Mouse (Mus musculus) midbrain, postnatal 0 days (tissue): ENCODE data around the gene Rnf128. TPM values are rescaled to one million over a fixed set of nuclear protein-coding genes. Genes with fewer than 3 reads are reported as not detected.

ENCODE experiments used
- ATAC-seq: fragments of 200-750 bp; cut with Nextera tagmentation; 2 replicates; pipeline ENCODE4 v1.8.0; 2017; ENCODE audit warnings: moderate number of reproducible peaks, mild to moderate bottlenecking, moderate TSS enrichment, moderate library complexity; ENCODE audit not compliant: low FRiP score
- DNase-seq: peaks from one replicate; pipeline ENCODE4 v3.0.0-alpha.2; 2015; ENCODE audit warnings: low spot score
- H3K27ac ChIP-seq: fragments of 300-500 bp; sonication (generic); 2 replicates; pipeline ENCODE4 v1.5.1; 2014; ENCODE audit warnings: low read depth, mild to moderate bottlenecking, low read length, mixed read lengths
- H3K27me3 ChIP-seq: fragments of 300-500 bp; sonication (generic); 2 replicates; pipeline ENCODE4 v1.6.1; 2014; ENCODE audit warnings: low read length, control low read depth, mixed read lengths; ENCODE audit not compliant: insufficient read depth
- H3K36me3 ChIP-seq: fragments of 300-500 bp; sonication (generic); 2 replicates; pipeline ENCODE4 v1.6.1; 2014; ENCODE audit warnings: low read length, control low read depth, mixed read lengths; ENCODE audit not compliant: insufficient read depth
- H3K4me1 ChIP-seq: fragments of 300-500 bp; sonication (generic); 2 replicates; pipeline ENCODE4 v1.6.1; 2014; ENCODE audit warnings: mild to moderate bottlenecking, control low read depth, antibody characterized with exemption, low read length, mixed read lengths; ENCODE audit not compliant: insufficient read depth
- H3K4me2 ChIP-seq: fragments of 300-500 bp; sonication (generic); 2 replicates; pipeline ENCODE4 v1.6.1; 2014; ENCODE audit warnings: low read depth, mild to moderate bottlenecking, low read length, mixed read lengths; ENCODE audit not compliant: poor library complexity, severe bottlenecking
- H3K4me3 ChIP-seq: fragments of 300-500 bp; sonication (generic); 2 replicates; pipeline ENCODE4 v1.5.1; 2014; ENCODE audit warnings: low read depth, mild to moderate bottlenecking, low read length, moderate library complexity
- H3K9ac ChIP-seq: fragments of 300-500 bp; sonication (generic); replicated peaks from 2 replicates; pipeline ENCODE4 v1.6.1; 2014; ENCODE audit warnings: mild to moderate bottlenecking, low read length, moderate library complexity, mixed read lengths; ENCODE audit not compliant: poor library complexity, severe bottlenecking
- H3K9me3 ChIP-seq: fragments of 300-500 bp; sonication (generic); 2 replicates; pipeline ENCODE4 v1.6.1; 2016; ENCODE audit warnings: low read length, control low read depth
- CTCF ChIP-seq: IDR thresholded peaks from 2 replicates; pipeline ENCODE4 v1.5.1; 2016; ENCODE audit warnings: antibody characterized with exemption, mild to moderate bottlenecking
- WGBS: fragments of 180-500 bp; shearing (Covaris S2); extraction: QIAGEN DNeasy Blood & Tissue Kit; methylation state at CpG from one replicate; pipeline ENCODE4 v1.1.7; 2014; 5-methylcytosine and 5-hydroxymethylcytosine counted together
- polyA plus RNA-seq: library from polyadenylated mRNA; unstranded; fragments of >200 nt; fragmentation: Nextera tagmentation; extraction: Ambion mirVana; gene quantifications from 2 replicates; pipeline ENCODE4 v1.2.1, GENCODE M21; 2015
- total RNA-seq: library from RNA; depleted of rRNA; stranded (reverse); fragments of >200 nt; gene quantifications from 2 replicates; pipeline ENCODE4 v1.2.3, GENCODE M21; 2014

The Rnf128 gene
- total and polyA plus RNA-seq, 2 experiments from 2014 or later = 8.3 to 10.0 TPM

GRCm38 (mm10) chrX:139529678-139530077 is 33.4 kb upstream of the Rnf128 start:
- Histone ChIP-seq H3K4me3 (no peak overlapping the region), H3K36me3 (no peaks in the 10 kb centered on the region), H3K27me3 (no peaks in the 10 kb centered on the region), H3K4me1 (no peaks in the 10 kb centered on the region), H3K4me2 (no peak overlapping the region), H3K27ac (no peak overlapping the region), H3K9ac (no peak overlapping the region), H3K9me3 (no peaks in the 10 kb centered on the region)
- no peak for TF ChIP-seq CTCF
- ATAC-seq = no peak
- DNase-seq = no peak

DNA sequence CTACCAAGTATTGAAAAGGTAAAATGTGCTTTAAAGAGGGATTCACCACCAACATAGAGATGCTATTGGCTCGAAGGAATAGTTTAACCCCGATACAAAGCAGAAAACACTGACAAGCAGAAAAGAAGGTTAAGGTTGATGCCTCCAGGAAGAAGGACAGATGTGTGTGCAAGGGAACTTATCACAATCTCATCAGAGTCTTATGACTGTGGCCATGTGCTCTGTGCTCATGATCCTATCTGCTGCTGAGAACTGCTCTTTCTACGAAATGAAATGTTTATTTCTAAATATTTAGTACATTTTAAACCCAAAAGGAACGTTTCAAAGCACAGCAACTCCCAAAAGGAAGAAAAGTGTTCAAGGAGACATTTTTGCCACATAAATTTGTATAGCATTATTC is 30.8 kb upstream of the Rnf128 start:
- ATAC-seq (no peak), DNase-seq (no peak)
- Histone ChIP-seq H3K27ac (no peak overlapping the region), H3K4me2 (no peak overlapping the region), H3K4me1 (no peaks in the 10 kb centered on the region), H3K9ac (no peak overlapping the region), H3K36me3 (no peaks in the 10 kb centered on the region), H3K4me3 (no peak overlapping the region), H3K27me3 (no peaks in the 10 kb centered on the region), H3K9me3 (no peaks in the 10 kb centered on the region)
- TF ChIP-seq CTCF = no peak
- WGBS = 73% methylated on average over 4 of the region's 4 CpGs

DNA sequence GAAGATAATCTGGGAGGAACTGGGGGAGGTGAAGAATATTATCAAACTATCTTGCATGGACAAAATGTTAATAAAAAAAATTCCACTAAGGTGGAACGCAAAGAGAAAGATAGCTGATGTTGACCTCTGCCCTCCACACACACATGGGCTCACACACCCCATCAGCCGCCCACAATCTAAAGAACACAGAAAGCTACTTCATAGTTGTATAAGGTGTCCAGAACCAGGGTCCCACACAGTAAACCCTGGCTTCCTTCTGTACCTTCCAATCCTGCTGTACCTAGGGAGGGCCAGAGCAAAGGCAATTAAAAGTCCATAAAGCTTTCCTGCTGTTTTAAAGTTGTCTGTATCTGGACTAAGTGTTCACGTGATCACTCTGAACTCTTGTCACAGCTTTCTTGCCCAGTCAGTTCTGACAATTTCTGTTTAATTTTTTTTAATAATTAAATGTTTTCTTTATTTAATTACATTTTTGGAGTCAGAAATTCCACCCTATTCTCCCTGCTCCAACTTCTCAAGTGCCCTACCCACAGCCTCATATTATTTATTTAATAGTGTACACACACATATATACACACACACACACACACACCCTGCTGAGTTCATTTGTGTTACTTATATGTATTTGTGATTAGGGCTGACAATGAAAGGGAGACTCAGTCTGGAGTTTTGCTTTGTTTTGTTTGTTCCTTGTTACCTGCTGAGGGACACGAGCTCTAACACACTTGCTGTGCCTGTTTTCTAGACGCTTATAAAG is 25.3 kb upstream of the Rnf128 start:
- TF ChIP-seq CTCF = no peak
- H3K27me3 ChIP-seq = no peaks in the 10 kb centered on the region
- no peak overlapping the region for H3K4me2 ChIP-seq
- no peaks in the 10 kb centered on the region for H3K4me1 ChIP-seq
- H3K36me3 ChIP-seq = no peaks in the 10 kb centered on the region
- no peak overlapping the region for H3K4me3 ChIP-seq
- DNase-seq = no peak
- no peak overlapping the region for H3K9ac ChIP-seq
- WGBS = 83% methylated on average over 5 of the region's 5 CpGs
- no peak overlapping the region for H3K27ac ChIP-seq
- no peaks in the 10 kb centered on the region for H3K9me3 ChIP-seq
- no peak for ATAC-seq

- Histone ChIP-seq H3K9me3 (no peaks in the 10 kb centered on the region), H3K27ac (no peak overlapping the region), H3K27me3 (no peaks in the 10 kb centered on the region), H3K4me3 (no peak overlapping the region), H3K9ac (no peak overlapping the region), H3K36me3 (no peaks in the 10 kb centered on the region), H3K4me2 (no peak overlapping the region), H3K4me1 (no peaks in the 10 kb centered on the region)
- TF ChIP-seq CTCF = no peak
- ATAC-seq (no peak), DNase-seq (peak; percentile 1)
- 72% methylated on average over 7 of the region's 7 CpGs for WGBS
These were observed 19.4 kb upstream of the Rnf128 start for GRCm38 (mm10) chrX:139543726-139544125.

GRCm38 (mm10) chrX:139550456-139550855 is 12.7 kb upstream of the Rnf128 start:
- H3K27me3 ChIP-seq = no peaks in the 10 kb centered on the region
- ATAC-seq (no peak), DNase-seq (no peak)
- no peak for TF ChIP-seq CTCF
- H3K4me3 ChIP-seq = no peak overlapping the region
- no peak overlapping the region for H3K9ac ChIP-seq
- 86% methylated on average over 5 of the region's 5 CpGs for WGBS
- no peak overlapping the region for H3K27ac ChIP-seq
- H3K36me3 ChIP-seq = no peaks in the 10 kb centered on the region
- no peaks in the 10 kb centered on the region for H3K9me3 ChIP-seq
- H3K4me1 ChIP-seq = no peaks in the 10 kb centered on the region
- H3K4me2 ChIP-seq = no peak overlapping the region

- WGBS = 76% methylated on average over 2 of the region's 2 CpGs
These were observed 11.0 kb upstream of the Rnf128 start for GRCm38 (mm10) chrX:139552090-139552489.

More at GRCm38 (mm10) chrX:139552090-139552489, 11.0 kb upstream of the Rnf128 start:
- Histone ChIP-seq H3K4me3 (no peak overlapping the region), H3K9me3 (no peaks in the 10 kb centered on the region), H3K36me3 (no peaks in the 10 kb centered on the region), H3K27ac (no peak overlapping the region), H3K4me2 (no peak overlapping the region), H3K27me3 (no peaks in the 10 kb centered on the region), H3K9ac (no peak overlapping the region), H3K4me1 (no peaks in the 10 kb centered on the region)
- DNase-seq = no peak
- TF ChIP-seq CTCF = no peak
- ATAC-seq = no peak
